Mouse (Mus musculus): Measurements from ENCODE around the gene Gm37419.

DNA sequence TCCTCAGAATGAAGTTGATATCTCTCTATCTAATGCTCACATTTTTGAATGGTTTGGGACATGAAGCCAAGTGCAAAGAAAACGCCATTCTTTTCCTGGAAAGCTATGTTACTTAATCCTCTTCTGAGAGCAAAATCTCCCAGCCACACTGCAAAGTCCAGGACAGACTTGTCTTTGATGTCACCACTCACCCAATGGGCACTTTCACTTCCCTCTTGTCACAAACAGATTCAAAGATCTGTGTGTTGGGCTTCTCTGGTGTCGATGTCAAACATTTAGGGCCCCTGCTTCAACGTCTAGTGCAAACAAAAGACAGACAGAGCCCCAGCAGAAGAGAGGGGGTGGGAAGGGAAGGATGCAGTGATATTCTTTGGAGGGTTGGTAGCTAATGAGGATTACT lies 23.8 kb downstream of the Gm37419 start:
- no peak for TF ChIP-seq CTCF (IDR thresholded peaks at IDR 0.05; ENCODE audit: borderline replicate concordance, insufficient read depth, low read length)
- no peak for TF ChIP-seq POLR2A (IDR thresholded peaks at IDR 0.05; ENCODE audit: low read depth, low read length)
